Mouse (Mus musculus): ENCODE results near the gene Elof1.

- TF ChIP-seq CTCF (IDR thresholded peaks at IDR 0.05; ENCODE audit: extremely low read depth, insufficient read length, insufficient replicate concordance, low read depth, low read length) (no peak), POLR2A (IDR thresholded peaks at IDR 0.05; ENCODE audit: low read depth, low read length) (no peak)
Observed at GRCm38 (mm10) chr9:22166686-22167085, 49.7 kb upstream of the Elof1 start.
